Mouse (Mus musculus) left cerebral cortex, adult 2 months (tissue): Measurements from ENCODE around the gene Myo15. TPM values are rescaled to one million over a fixed set of nuclear protein-coding genes. Genes with fewer than 3 reads are reported as not detected.
"Not testable (repeated sequence)": the region's sequence is repeated elsewhere in the genome, so short reads cannot be mapped to it uniquely, and the experiment has no call there.

Experiments
- DNase-seq, 2 experiments: peaks; one replicate each; pipeline ENCODE4 v3.0.0; 2021 to 2022; ENCODE audit warnings: low spot score in 2 of 2, mixed read lengths in 1 of 2; ENCODE audit errors: extremely low spot score in 1 of 2
- H3K27ac ChIP-seq: fragments of 200-600 bp; 2 replicates; pipeline ENCODE4 v1.8.1; 2022
- H3K4me3 ChIP-seq: fragments of 200-600 bp; 2 replicates; pipeline ENCODE4 v1.8.1; 2022
- CTCF ChIP-seq: fragments of 200-600 bp; IDR thresholded peaks from 2 replicates; pipeline ENCODE4 v1.8.1; 2022; ENCODE audit warnings: antibody characterized with exemption, mild to moderate bottlenecking, moderate library complexity
- intact Hi-C: fragments of 180-260 bp; cut with DNase I; formaldehyde crosslinking; loops from one replicate; pipeline ENCODE4 v1.15.1; 2025
- total RNA-seq, 2 experiments: library from RNA; stranded (reverse); gene quantifications; 2 replicates each; pipeline ENCODE4 v1.2.3; 2021

Gene Myo15
- total RNA-seq, 2 experiments from 2014 or later: 0.11 to 0.19 TPM

GRCm38 (mm10) chr11:60538371-60539281, 69.5 kb downstream of the Myo15 start:
- peak overlapping the region; percentile 99 for H3K27ac ChIP-seq
- peak; percentile 24 to 25 for DNase-seq
- no peak for TF ChIP-seq CTCF
- peak overlapping the region; percentile 83 for H3K4me3 ChIP-seq
- intact Hi-C loops: loop anchor here (5.0 kb wide), 3 partner anchors 81 to 186 kb away; partner anchors contain the start of genes Drc3, Llgl1 and Tom1l2

GRCm38 (mm10) chr11:60539540-60539939, 70.4 kb downstream of the Myo15 start:
- intact Hi-C loops: loop anchor here (5.0 kb wide), 3 partner anchors 82 to 187 kb away; partner anchors contain the start of genes Drc3, Llgl1 and Tom1l2
- TF ChIP-seq CTCF: no peak
- Histone ChIP-seq H3K27ac (no peak overlapping the region), H3K4me3 (peak overlapping the region; percentile 83)
- no peak for DNase-seq

- DNase-seq: no peak
- Histone ChIP-seq H3K4me3 (peak overlapping the region; percentile 83), H3K27ac (no peak overlapping the region; the same call in 1 of the 2 replicates)
- no peak for TF ChIP-seq CTCF
- intact Hi-C loops: no loop called here
Observed at GRCm38 (mm10) chr11:60540002-60540610, 71.0 kb downstream of the Myo15 start.

GRCm38 (mm10) chr11:60540761-60541160, 71.6 kb downstream of the Myo15 start:
- intact Hi-C loops: no loop called here
- no peak for TF ChIP-seq CTCF
- no peak for DNase-seq

GRCm38 (mm10) chr11:60541831-60542230, 72.7 kb downstream of the Myo15 start:
- Histone ChIP-seq H3K4me3 (no peak overlapping the region), H3K27ac (no peak overlapping the region)
- TF ChIP-seq CTCF: no peak
- intact Hi-C loops: no loop called here
- DNase-seq: no peak

More at GRCm38 (mm10) chr11:60540761-60541160, 71.6 kb downstream of the Myo15 start:
- no peak overlapping the region; the same call in 1 of the 2 replicates for H3K27ac ChIP-seq
- peak overlapping the region; percentile 83 for H3K4me3 ChIP-seq

GRCm38 (mm10) chr11:60543211-60543610, 74.1 kb downstream of the Myo15 start:
- H3K27ac ChIP-seq, H3K4me3 ChIP-seq, DNase-seq, intact Hi-C loops: not testable (repeated sequence)

- TF ChIP-seq CTCF: no peak
Observed at GRCm38 (mm10) chr11:60545433-60545832, 76.3 kb downstream of the Myo15 start.

GRCm38 (mm10) chr11:60548112-60548511, 79.0 kb downstream of the Myo15 start:
- no peak overlapping the region for H3K27ac ChIP-seq
- TF ChIP-seq CTCF: no peak
- intact Hi-C loops: no loop called here

More at GRCm38 (mm10) chr11:60545433-60545832, 76.3 kb downstream of the Myo15 start:
- H3K27ac ChIP-seq: no peak overlapping the region
- intact Hi-C loops: no loop called here
- H3K4me3 ChIP-seq: no peak overlapping the region
- no peak for DNase-seq

GRCm38 (mm10) chr11:60553091-60553490, 84.0 kb downstream of the Myo15 start:
- no peak overlapping the region for H3K4me3 ChIP-seq
- TF ChIP-seq CTCF: no peak
- intact Hi-C loops: no loop called here
- no peak overlapping the region for H3K27ac ChIP-seq
- no peak for DNase-seq

More at GRCm38 (mm10) chr11:60548112-60548511, 79.0 kb downstream of the Myo15 start:
- no peak for DNase-seq
- no peak overlapping the region for H3K4me3 ChIP-seq

- no peak overlapping the region for H3K4me3 ChIP-seq
- intact Hi-C loops: no loop called here
- TF ChIP-seq CTCF: no peak
Observed at GRCm38 (mm10) chr11:60557675-60558074, 88.5 kb downstream of the Myo15 start.

GRCm38 (mm10) chr11:60559342-60559741, 90.2 kb downstream of the Myo15 start:
- intact Hi-C loops: no loop called here
- no peak overlapping the region for H3K27ac ChIP-seq
- DNase-seq: peak; percentile 51 to 73
- TF ChIP-seq CTCF: peak; percentile 97
- no peak overlapping the region for H3K4me3 ChIP-seq

More at GRCm38 (mm10) chr11:60557675-60558074, 88.5 kb downstream of the Myo15 start:
- H3K27ac ChIP-seq: no peak overlapping the region
- no peak for DNase-seq

GRCm38 (mm10) chr11:60574006-60574405, 104.9 kb downstream of the Myo15 start:
- H3K27ac ChIP-seq, intact Hi-C loops, DNase-seq, H3K4me3 ChIP-seq: not testable (repeated sequence)

Other genes with a start within 250 kb of the Myo15 start
- 10 to 100 TPM; 50.1 to 66.1 TPM for gene Srebf1, start 246.8 kb upstream of the Myo15 start, total RNA-seq
- 100 to 1,000 TPM; 216 to 221 TPM for gene Tom1l2, start 116.4 kb upstream of the Myo15 start, total RNA-seq
- 10 to 100 TPM; 11.7 to 12.5 TPM for gene Drc3, start 116.0 kb upstream of the Myo15 start, total RNA-seq
- gene Gid4, start 52.2 kb upstream of the Myo15 start, total RNA-seq: 10 to 100 TPM; 52.6 to 52.7 TPM
- 10 to 100 TPM; 24.6 to 32.7 TPM for gene Atpaf2, start 50.9 kb upstream of the Myo15 start, total RNA-seq
- 10 to 100 TPM; 71.7 to 73.3 TPM for gene Drg2, start 14.7 kb upstream of the Myo15 start, total RNA-seq
- gene Alkbh5, start 67.0 kb downstream of the Myo15 start, total RNA-seq: 10 to 100 TPM; 56.2 to 58.2 TPM
- 10 to 100 TPM; 37.8 to 37.9 TPM for gene Llgl1, start 230.4 kb downstream of the Myo15 start, total RNA-seq